Mouse (Mus musculus) embryonic facial prominence, embryonic 14.5 days (tissue): ENCODE results near the gene Zcchc7. TPM values are rescaled to one million over a fixed set of nuclear protein-coding genes. Genes with fewer than 3 reads are reported as not detected.

ENCODE experiments used
- ATAC-seq: fragments of 200-750 bp; cut with Nextera tagmentation; 2 replicates; pipeline ENCODE4 v1.8.0; 2017; ENCODE audit warnings: low read depth, moderate number of reproducible peaks, moderate TSS enrichment
- DNase-seq: peaks from one replicate; pipeline ENCODE4 v3.0.0-alpha.2; 2015; ENCODE audit warnings: low spot score
- H3K27ac ChIP-seq: fragments of 300-500 bp; sonication (generic); replicated peaks from 2 replicates; pipeline ENCODE4 v1.5.1; 2014; ENCODE audit warnings: low read depth, mild to moderate bottlenecking, low read length, moderate library complexity
- H3K27me3 ChIP-seq: fragments of 300-500 bp; sonication (generic); replicated peaks from 2 replicates; pipeline ENCODE4 v1.6.1; 2014; ENCODE audit warnings: low read length; ENCODE audit not compliant: control insufficient read depth, insufficient read depth
- H3K36me3 ChIP-seq: fragments of 300-500 bp; sonication (generic); 2 replicates; pipeline ENCODE4 v1.6.1; 2014; ENCODE audit warnings: low read length, mixed read lengths; ENCODE audit not compliant: control insufficient read depth, insufficient read depth
- H3K4me1 ChIP-seq: fragments of 300-500 bp; sonication (generic); 2 replicates; pipeline ENCODE4 v1.6.1; 2014; ENCODE audit warnings: antibody characterized with exemption, low read length; ENCODE audit not compliant: control insufficient read depth, insufficient read depth
- H3K4me2 ChIP-seq: fragments of 300-500 bp; sonication (generic); 2 replicates; pipeline ENCODE4 v1.6.1; 2014; ENCODE audit warnings: low read depth, mild to moderate bottlenecking, low read length, moderate library complexity, mixed read lengths
- H3K4me3 ChIP-seq: fragments of 300-500 bp; sonication (generic); 2 replicates; pipeline ENCODE4 v1.5.1; 2014; ENCODE audit warnings: low read depth, mild to moderate bottlenecking, low read length
- H3K9ac ChIP-seq: fragments of 300-500 bp; sonication (generic); 2 replicates; pipeline ENCODE4 v1.6.1; 2014; ENCODE audit warnings: low read depth, mild to moderate bottlenecking, low read length, moderate library complexity, mixed read lengths
- H3K9me3 ChIP-seq: fragments of 300-500 bp; sonication (generic); 2 replicates; pipeline ENCODE4 v1.6.1; 2016; ENCODE audit warnings: low read length; ENCODE audit not compliant: control insufficient read depth
- WGBS: fragments of 180-500 bp; shearing (Covaris S2); extraction: QIAGEN DNeasy Blood & Tissue Kit; methylation state at CpG from one replicate; pipeline ENCODE4 v1.1.7; 2014; 5-methylcytosine and 5-hydroxymethylcytosine counted together
- polyA plus RNA-seq: library from polyadenylated mRNA; unstranded; fragments of >200 nt; fragmentation: Nextera tagmentation; extraction: Ambion mirVana; gene quantifications from 2 replicates; pipeline ENCODE4 v1.2.1, GENCODE M21; 2014

The Zcchc7 gene
- polyA plus RNA-seq, 1 experiment from 2014 or later = 37.9 TPM

GRCm38 (mm10) chr4:44948314-44948713 lies 192.6 kb downstream of the Zcchc7 start:
- no peaks in the 10 kb centered on the region for H3K27me3 ChIP-seq
- no peak overlapping the region for H3K27ac ChIP-seq
- WGBS = 85% methylated on average over 1 of the region's 1 CpGs
- no peaks in the 10 kb centered on the region for H3K9me3 ChIP-seq
- no peak overlapping the region for H3K4me3 ChIP-seq
- ATAC-seq (no peak), DNase-seq (no peak)
- H3K36me3 ChIP-seq = no peaks in the 10 kb centered on the region
- H3K9ac ChIP-seq = no peak overlapping the region
- no peaks in the 10 kb centered on the region for H3K4me1 ChIP-seq
- no peak overlapping the region for H3K4me2 ChIP-seq

GRCm38 (mm10) chr4:44953041-44953440 lies 197.4 kb downstream of the Zcchc7 start:
- no peak overlapping the region for H3K4me2 ChIP-seq
- H3K27me3 ChIP-seq = no peaks in the 10 kb centered on the region
- DNase-seq (no peak), ATAC-seq (no peak)
- H3K4me1 ChIP-seq = no peaks in the 10 kb centered on the region
- H3K9ac ChIP-seq = no peak overlapping the region
- WGBS = 62% methylated on average over 8 of the region's 9 CpGs
- no peak overlapping the region for H3K27ac ChIP-seq
- no peak overlapping the region for H3K4me3 ChIP-seq
- H3K36me3 ChIP-seq = no peaks in the 10 kb centered on the region
- H3K9me3 ChIP-seq = no peaks in the 10 kb centered on the region

- H3K4me3 ChIP-seq = no peak overlapping the region
- WGBS = 84% methylated on average over 9 of the region's 9 CpGs
These were observed 203.1 kb downstream of the Zcchc7 start for GRCm38 (mm10) chr4:44958776-44959175.

GRCm38 (mm10) chr4:44959220-44959619 lies 203.5 kb downstream of the Zcchc7 start:
- H3K27me3 ChIP-seq = no peaks in the 10 kb centered on the region
- no peaks in the 10 kb centered on the region for H3K9me3 ChIP-seq
- H3K4me3 ChIP-seq = no peak overlapping the region
- no peaks in the 10 kb centered on the region for H3K36me3 ChIP-seq
- no peaks in the 10 kb centered on the region for H3K4me1 ChIP-seq
- H3K9ac ChIP-seq = no peak overlapping the region
- H3K4me2 ChIP-seq = no peak overlapping the region
- ATAC-seq (no peak), DNase-seq (no peak)
- 90% methylated on average over 13 of the region's 13 CpGs for WGBS
- no peak overlapping the region for H3K27ac ChIP-seq

More at GRCm38 (mm10) chr4:44958776-44959175, 203.1 kb downstream of the Zcchc7 start:
- no peak for DNase-seq
- Histone ChIP-seq H3K27ac (no peak overlapping the region), H3K36me3 (no peaks in the 10 kb centered on the region), H3K27me3 (no peaks in the 10 kb centered on the region), H3K9me3 (no peaks in the 10 kb centered on the region), H3K4me1 (no peaks in the 10 kb centered on the region), H3K9ac (no peak overlapping the region), H3K4me2 (no peak overlapping the region)
- ATAC-seq = no peak

- H3K9me3 ChIP-seq = no peaks in the 10 kb centered on the region
- no peak overlapping the region for H3K27ac ChIP-seq
- no peak for ATAC-seq
- H3K4me2 ChIP-seq = no peak overlapping the region
- H3K36me3 ChIP-seq = no peaks in the 10 kb centered on the region
- no peak overlapping the region for H3K9ac ChIP-seq
- H3K4me3 ChIP-seq = no peak overlapping the region
- H3K27me3 ChIP-seq = no peaks in the 10 kb centered on the region
- 66% methylated on average over 11 of the region's 11 CpGs for WGBS
- DNase-seq = no peak
- H3K4me1 ChIP-seq = no peaks in the 10 kb centered on the region
These were observed 207.5 kb downstream of the Zcchc7 start for GRCm38 (mm10) chr4:44963156-44963555.

GRCm38 (mm10) chr4:44965175-44965574 lies 209.5 kb downstream of the Zcchc7 start:
- 80% methylated on average over 2 of the region's 2 CpGs for WGBS
- no peaks in the 10 kb centered on the region for H3K27me3 ChIP-seq
- H3K4me2 ChIP-seq = no peak overlapping the region
- H3K4me1 ChIP-seq = no peaks in the 10 kb centered on the region
- ATAC-seq (no peak), DNase-seq (no peak)
- no peak overlapping the region for H3K4me3 ChIP-seq
- H3K9ac ChIP-seq = no peak overlapping the region
- H3K27ac ChIP-seq = no peak overlapping the region
- H3K9me3 ChIP-seq = no peaks in the 10 kb centered on the region
- no peaks in the 10 kb centered on the region for H3K36me3 ChIP-seq

- no peak overlapping the region for H3K4me2 ChIP-seq
- H3K9me3 ChIP-seq = no peaks in the 10 kb centered on the region
- no peaks in the 10 kb centered on the region for H3K27me3 ChIP-seq
- WGBS = 78% methylated on average over 3 of the region's 3 CpGs
- DNase-seq = no peak
- H3K9ac ChIP-seq = no peak overlapping the region
- no peak for ATAC-seq
- no peak overlapping the region for H3K4me3 ChIP-seq
- H3K36me3 ChIP-seq = no peaks in the 10 kb centered on the region
- H3K4me1 ChIP-seq = no peaks in the 10 kb centered on the region
- no peak overlapping the region for H3K27ac ChIP-seq
These were observed 210.1 kb downstream of the Zcchc7 start for GRCm38 (mm10) chr4:44965736-44966135.

- no peak overlapping the region for H3K9ac ChIP-seq
- DNase-seq = no peak
- H3K4me2 ChIP-seq = no peak overlapping the region
- 84% methylated on average over 8 of the region's 8 CpGs for WGBS
- H3K36me3 ChIP-seq = no peaks in the 10 kb centered on the region
- no peak overlapping the region for H3K27ac ChIP-seq
- H3K4me3 ChIP-seq = no peak overlapping the region
- H3K27me3 ChIP-seq = no peaks in the 10 kb centered on the region
- H3K4me1 ChIP-seq = no peaks in the 10 kb centered on the region
- ATAC-seq = no peak
- H3K9me3 ChIP-seq = no peaks in the 10 kb centered on the region
These were observed 211.7 kb downstream of the Zcchc7 start for GRCm38 (mm10) chr4:44967402-44967801.

- Histone ChIP-seq H3K27me3 (no peaks in the 10 kb centered on the region), H3K9me3 (no peaks in the 10 kb centered on the region), H3K4me1 (no peaks in the 10 kb centered on the region), H3K4me2 (no peak overlapping the region), H3K36me3 (no peaks in the 10 kb centered on the region), H3K9ac (no peak overlapping the region), H3K27ac (no peak overlapping the region), H3K4me3 (no peak overlapping the region)
- DNase-seq (no peak), ATAC-seq (no peak)
- WGBS = 92% methylated on average over 7 of the region's 7 CpGs
These were observed 214.4 kb downstream of the Zcchc7 start for GRCm38 (mm10) chr4:44970056-44970455.
